Mouse (Mus musculus): ENCODE results near the gene Btbd19.

DNA sequence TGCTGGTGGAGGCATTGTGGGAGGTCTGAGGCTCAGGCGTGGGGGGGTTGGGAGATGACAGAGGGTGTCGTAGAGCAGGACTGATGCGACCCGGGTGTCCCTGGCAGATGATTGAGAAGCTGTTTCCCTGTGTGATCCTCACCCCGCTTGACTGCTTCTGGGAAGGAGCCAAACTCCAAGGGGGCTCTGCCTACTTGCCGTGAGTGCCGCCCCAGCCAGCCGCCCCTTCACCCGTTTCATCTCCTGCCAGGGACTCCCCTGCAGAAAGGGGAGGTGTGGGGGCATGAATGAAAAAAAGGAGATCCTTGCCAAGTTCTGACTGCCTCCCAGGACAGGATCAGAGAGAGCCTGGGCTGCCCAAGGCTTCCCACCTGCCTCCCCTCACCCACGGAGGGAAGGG lies 20.4 kb downstream of the Btbd19 start:
- TF ChIP-seq CTCF (IDR thresholded peaks at IDR 0.05; ENCODE audit: low read depth, low read length) = no peak
- no peak for TF ChIP-seq TAL1 (conservative IDR thresholded peaks at IDR 0.05; ENCODE audit: low read depth, low read length)
- TF ChIP-seq GATA2 (IDR thresholded peaks at IDR 0.05; ENCODE audit: borderline replicate concordance, low read depth, low read length) = no peak

Measured in G1E (cell line).